Mouse (Mus musculus): Measurements from ENCODE around the gene Spats2l.

- TF ChIP-seq POLR2A (IDR thresholded peaks at IDR 0.05; ENCODE audit: insufficient read length, low read depth) (no peak), MYOD1 (IDR thresholded peaks at IDR 0.05; ENCODE audit: control insufficient read depth in 1 of 3, insufficient read length in 2 of 3, low read depth in 2 of 3) (no peak), TCF12 (IDR thresholded peaks at IDR 0.05; ENCODE audit: insufficient read depth, poor library complexity, severe bottlenecking) (no peak), CEBPB (IDR thresholded peaks at IDR 0.05; ENCODE audit: insufficient read depth, poor library complexity, severe bottlenecking) (no peak)
Measured at GRCm38 (mm10) chr1:57976860-57977259, 202.9 kb downstream of the Spats2l start.
